Mouse (Mus musculus): ENCODE results near the gene Pnpla1.

GRCm38 (mm10) chr17:28832040-28832439, 26.2 kb upstream of the Pnpla1 start:
- TF ChIP-seq CTCF (IDR thresholded peaks at IDR 0.05) = peak; percentile 36
- TF ChIP-seq EP300 (IDR thresholded peaks at IDR 0.05) = no peak

Measured in lung, postnatal 0 days (tissue).